Mouse (Mus musculus) embryo, embryonic 11.5 days (tissue): ENCODE data around the gene Tas2r143.

Experiments used
- DNase-seq: peaks from one replicate; pipeline ENCODE4 v3.0.0-alpha.2; 2012; ENCODE audit warnings: low read depth, low spot score

The Tas2r143 gene

DNA sequence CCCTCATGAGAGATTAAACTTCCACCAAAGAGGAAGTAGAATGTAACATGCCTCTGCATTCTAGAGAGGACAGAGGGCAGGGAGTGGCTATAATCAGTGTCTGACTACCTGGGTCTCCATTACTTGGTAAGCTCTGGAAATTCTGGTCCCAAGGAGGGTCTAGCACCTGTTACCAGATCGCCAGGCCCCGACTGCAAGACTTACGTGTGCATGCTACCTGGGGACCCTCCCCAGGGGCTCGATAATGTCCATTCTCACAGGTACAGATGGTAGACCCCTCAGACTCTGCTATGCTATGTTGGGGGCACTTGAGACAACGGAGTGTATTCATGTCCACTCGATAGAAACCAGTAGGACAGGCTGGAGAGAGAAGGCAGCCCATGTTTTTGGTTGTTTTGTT, 34.8 kb upstream of the Tas2r143 start:
- DNase-seq = no peak

DNA sequence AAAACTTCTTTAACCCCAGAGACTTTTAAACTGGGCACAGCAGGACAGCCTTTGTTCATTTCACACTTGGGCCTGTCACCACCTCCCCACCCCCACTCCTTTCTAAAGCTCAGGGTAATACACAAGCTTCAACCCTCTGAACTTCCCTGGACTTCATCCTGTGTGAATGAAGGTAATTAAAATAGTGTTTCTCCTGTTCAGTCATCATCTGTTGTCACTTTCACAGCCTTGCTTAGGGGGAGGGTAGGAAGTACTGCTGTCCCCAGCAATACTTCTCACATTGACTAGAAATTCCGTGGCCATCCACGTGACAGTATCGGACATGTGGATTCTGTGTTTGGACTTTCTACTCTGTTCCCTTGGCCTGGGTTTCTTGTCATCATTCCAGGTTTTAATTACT, 30.2 kb upstream of the Tas2r143 start:
- DNase-seq = no peak

DNA sequence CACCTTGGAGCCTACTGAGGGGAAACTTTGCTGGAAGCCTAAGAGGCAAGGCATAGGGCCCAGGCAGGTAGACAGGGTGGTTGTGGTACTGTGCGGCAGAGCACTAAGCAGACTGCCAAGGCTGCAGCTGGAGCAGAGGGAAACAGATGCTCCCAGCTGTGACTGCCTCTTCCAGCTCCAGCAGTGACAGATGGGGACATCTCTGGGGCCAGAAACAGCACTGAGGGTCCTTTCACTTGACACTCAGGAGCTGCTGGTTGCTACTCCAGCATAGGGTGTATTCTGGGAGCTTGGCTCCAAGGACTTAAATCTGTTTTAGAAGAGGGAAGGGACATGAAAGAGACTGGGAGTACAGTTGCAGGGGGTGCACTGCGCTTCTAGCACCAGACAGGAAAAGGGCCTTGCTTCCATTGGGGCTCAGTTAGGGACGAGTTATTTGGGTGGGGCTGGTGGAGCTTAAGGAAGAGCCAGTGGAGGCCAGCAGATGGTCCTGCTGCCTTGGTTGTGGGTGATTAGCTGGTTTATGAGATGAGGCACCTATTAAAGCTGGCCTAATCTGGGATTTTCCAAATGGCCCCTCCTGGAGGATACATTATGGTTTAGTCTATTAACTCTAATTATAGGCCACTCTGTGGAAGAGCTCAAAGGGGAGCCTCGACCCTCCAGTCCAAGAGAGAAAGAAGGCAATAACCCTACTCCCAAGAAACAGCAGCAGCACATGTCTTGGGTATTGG, 29.2 kb upstream of the Tas2r143 start:
- no peak for DNase-seq

DNA sequence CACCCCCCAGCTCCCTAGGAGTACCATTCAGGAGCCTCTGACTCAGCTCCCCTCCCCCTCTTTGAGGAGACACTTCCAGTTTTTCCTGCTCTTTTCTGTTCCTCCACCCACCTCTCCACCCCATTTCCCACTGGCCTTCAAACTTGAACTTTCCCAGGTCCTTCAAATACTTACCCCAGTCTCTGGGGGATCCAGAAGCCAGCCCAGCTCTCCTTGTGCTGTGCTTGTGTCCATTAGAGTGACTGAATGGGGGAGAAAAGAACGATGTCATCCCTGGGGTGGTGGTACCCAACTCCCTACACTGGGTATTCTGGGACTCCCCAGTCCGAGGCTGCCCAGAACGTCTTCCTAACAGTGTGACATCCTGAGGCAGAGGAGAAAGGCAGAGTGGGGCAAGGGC, 28.0 kb upstream of the Tas2r143 start:
- no peak for DNase-seq

DNA sequence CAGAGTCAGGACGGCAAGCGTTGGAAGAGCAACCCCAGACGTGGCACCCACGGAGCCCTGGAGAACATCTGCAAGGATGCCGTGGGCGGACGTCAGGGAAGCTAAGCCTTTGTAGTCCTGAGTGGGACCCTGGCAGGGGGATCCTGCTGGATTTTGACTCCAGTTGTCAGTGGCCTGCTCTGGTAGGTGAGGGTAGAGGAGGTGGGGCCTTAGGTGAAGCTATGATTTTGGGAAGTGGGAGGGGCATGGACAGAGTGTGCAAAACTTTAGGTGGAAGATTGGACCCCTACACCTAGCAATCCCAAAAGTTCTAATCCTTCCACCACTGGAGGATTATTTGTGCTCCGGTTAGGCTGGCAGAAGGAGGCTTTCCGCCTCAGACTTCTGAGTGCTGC, 27.6 kb upstream of the Tas2r143 start:
- DNase-seq = no peak

DNA sequence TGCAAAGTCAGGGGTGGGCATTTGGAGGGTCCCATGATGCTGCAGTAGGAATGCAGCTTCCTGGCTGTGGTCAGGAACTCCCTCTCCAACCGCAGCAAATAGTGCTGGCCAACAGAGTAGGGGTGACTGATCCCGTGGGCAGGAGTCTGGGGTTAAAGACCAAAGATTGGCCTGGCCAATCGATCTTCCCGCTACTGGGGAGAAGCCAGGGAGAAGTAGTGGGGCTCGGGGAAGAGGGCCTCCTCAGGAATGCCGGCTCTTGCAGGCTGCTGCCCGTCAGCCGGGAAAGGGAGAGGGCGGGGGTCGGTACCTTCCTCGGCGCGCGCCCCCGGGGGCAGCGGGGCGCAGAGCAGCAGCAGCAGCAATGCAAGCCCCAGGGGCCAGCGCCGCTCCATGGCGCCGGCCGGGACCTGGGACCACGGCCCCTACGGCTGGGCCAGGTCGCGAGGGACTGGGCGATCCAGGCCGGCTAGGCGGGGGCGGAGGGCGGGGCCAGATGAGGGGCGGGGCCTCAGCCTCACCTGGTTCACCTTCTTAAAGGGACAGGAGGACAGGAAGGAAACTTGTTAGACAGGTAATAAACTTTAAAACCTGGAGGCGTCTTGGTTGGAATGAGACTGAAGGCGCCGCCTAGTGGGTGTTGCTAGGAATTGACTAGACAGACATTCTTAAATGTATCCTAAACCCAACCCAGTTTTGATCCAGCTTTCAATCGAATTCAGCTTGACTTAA, 27.1 kb upstream of the Tas2r143 start, which contains the start of gene Epha1:
Gene Epha1 (minus strand): TSS at position 453 of the 732 bp plus-strand sequence.
- no peak for DNase-seq

DNA sequence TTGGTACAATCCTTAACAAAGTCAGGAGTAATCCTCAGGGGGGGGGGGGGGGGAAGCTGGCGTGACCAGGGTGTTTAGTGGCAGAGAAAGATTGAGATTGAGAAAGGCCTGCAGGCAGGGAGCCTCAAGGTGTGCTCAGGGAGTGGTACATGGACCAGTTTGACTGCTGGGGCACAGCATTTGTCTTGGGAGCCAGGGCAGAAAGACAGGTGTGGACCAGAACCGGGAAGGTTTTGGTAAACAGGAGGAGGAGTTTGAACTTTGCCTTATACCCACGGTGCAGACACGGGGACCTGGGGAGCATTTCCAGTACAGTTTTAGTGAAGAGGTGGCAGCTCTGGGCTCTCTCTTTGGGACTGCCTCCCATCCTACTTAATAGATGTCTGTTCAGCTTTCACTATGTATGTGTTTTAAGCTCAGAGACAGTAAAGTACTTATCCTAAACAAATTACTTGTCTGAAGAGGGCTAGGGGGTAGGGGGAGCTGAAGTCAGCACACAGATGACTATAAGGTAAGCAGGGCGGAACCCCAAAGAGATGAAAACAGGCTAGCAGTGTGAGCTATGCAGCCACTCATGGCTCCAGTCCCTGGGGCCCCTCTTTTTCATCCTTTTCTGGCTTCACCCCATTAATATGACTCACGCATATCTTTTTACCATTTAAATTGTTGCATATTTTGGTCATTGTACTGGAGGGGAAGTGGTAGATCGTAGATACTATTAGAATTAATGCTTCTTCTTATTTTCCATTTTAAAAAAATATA, 26.2 kb upstream of the Tas2r143 start:
- DNase-seq = no peak

DNA sequence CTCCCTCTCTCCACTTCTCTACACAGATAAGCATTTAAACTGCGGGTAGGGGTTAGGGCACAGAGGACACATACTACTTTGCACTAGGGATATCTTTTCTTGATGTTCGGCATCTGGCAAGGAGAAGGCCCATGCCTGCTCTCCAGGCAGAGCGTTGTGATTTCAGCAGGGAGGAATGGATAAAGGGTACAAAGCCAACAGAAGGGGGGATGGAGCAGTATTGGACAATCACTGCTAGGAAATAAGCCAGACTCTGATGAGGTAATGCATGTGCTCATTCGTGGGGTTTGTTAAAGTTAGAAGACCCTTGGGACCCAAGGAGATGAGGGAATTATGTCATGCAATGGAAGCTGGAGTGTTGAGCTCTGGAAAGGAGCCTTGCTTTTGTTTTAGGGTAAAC, 25.3 kb upstream of the Tas2r143 start:
- no peak for DNase-seq

DNA sequence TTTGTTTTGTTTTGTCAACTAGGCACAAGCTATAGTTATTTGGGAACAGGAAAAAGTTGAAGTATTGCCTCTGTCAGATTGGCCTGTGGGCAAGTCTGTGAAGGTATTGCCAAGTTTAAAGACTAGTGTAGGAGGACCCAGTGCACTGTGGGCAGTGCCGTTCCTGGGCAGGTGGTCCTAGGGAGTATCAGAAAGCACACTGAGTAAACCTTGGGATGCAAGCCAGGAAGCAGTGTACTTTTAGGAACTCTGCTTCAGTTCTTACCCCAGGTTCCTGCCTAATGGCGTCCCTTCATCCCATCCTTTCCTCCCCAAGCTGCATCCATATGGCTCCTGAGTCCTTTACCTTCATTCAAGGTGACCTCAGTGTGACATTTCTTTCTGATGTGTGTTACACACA, 24.9 kb upstream of the Tas2r143 start:
- no peak for DNase-seq

DNA sequence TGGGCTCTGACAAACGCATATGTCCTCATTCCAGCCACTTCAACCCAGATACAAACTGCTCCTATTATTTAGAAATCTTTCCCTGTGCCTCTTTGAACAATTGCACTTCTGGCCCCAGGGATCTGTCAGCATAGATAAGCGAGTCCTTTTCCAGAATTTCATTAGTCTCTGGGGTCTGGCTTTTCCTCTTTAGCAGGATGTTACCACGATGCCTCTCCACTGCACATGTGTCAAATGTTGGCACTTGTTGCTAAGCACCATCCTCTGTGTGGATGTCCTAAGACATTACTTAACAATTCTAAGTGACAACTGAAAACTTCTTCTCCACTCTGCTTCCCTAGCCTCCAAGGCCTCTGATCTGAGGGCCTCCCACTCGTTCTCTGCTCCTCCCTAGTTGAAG, 24.0 kb upstream of the Tas2r143 start:
- no peak for DNase-seq

DNA sequence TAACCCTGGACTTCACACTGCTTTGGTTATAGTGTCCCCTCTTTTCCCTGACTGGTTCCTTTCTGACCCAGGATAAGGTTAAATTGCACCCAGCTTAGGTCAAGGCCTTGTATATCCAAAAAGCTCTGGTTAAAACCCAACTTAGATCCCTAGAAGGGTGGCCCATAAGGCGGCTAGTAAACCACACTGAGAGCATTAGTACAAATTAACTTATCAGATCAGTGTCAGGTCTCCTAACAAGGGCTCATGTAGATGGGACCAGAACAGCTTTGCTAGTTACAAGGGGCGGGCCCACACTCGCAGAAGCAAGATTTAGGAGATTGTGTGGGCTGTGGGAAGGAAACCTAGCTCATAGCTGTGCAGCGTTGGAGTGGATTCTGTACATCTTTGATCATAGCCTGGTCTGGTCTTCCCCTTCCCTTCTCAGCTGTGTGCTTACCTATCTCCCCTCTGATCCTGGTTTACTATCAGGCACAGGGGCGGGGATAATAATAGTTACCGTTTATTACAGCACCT, 23.5 kb upstream of the Tas2r143 start:
- DNase-seq = no peak

DNA sequence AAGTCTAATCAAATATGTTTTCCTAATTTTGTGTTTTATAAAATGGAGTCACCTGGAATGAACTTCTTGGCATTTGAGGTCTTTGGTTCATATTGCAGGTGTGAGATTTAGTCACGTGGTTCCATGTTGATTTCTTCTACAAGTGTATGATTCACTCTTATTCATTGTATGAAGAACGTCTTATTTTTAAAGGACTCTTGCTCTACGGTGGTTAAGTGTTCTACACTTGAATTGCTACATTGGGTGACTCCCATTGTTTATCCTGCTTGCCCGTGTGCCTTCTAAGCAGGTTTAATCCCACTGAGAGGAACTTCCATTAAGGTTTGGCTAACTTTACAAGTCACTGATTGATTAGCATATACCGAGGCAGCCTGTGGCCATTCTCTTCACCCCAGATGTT, 22.8 kb upstream of the Tas2r143 start:
- DNase-seq = no peak

DNA sequence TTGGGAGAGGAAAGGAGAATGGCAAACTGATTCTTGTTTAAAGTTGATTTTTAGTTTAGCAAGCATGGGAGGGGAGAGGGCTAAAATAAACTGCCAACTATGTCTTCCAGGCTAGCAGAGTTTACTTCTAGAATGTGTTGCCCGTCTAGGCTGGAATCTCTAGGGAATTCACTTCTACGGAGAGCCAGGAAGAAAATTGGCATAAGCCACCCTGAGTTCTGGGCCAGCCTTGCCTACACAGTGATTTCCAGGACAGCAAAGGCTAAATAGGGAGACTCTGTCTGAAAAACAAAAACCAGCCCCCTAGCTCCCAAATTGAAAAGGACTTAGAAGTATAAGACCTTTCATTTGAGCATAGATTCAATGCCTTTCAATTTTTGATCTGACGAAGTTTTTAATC, 20.5 kb upstream of the Tas2r143 start:
- no peak for DNase-seq

DNA sequence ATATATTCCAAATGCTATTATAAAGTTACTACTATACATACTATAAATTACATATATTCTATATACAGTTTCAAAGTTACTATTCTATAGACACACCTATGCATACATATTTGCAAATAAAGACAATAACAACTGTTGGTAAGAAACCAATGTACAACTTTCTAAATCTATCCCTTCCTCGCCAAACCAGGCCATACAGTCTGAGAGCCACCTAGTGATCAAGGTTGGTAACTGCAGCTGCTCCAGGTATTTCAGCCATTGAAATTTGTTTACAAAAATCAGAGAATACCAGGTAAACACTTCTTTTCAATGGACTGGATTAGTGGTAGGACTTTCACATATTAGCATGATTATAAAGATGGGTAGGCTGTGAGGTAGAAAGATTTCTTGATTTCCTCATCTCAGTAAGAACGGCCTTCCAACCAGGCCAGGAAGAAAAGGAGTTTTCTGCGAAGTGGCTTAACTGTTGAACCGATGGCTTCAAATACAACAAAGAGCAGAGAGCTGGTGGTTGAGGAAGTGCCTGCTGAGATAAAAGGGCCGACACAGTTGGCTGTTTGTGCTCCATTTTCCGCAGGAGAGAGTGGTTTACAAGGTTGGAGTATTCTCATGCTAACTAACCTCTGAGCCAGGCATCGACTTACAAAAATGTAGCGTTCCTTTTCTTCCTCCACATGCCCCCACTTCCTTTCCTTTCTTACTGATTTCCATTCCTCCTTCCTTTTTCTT, 19.5 kb upstream of the Tas2r143 start:
- DNase-seq = no peak

DNA sequence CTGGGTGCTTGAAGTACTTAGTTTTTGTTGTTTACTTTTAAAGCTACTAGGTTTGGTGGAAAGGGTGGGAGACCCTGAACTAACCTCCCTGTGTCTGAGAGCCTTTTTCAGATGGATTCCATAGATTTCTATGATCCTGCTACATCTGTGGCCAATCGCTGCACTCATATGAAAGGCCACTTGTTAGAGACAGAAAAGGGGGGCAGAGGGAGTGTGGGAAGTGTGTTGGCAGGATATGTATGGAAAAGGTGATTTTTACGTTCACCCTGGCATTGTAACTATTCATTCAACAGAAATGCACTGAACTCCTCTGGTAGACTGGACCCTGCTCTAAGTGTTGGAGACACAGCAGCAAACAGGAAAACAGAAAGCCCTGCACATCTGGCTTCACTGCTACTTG, 18.8 kb upstream of the Tas2r143 start:
- DNase-seq = no peak

DNA sequence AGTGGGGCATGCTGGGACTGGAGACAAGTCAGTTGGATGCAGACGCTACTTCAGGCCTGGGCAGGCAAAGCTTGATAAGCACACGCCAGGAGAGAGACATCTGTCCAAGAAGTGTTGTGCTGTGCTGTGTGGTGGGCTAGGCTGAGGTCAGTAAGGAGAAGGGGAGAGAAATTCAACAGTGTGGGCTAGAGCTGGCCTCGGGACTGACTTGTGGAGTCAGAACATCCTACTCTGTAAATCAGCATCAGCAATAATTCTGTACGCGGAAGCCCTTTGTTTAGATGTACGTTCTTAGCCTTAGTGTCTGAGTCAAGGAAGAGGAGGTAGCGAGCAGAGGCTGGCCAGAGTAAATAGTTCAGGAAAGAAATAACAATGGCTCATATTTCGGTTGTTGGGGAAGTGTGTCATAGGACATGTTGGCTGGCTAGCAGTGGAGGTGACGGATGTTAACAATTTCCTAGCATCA, 18.1 kb upstream of the Tas2r143 start:
- DNase-seq = no peak

DNA sequence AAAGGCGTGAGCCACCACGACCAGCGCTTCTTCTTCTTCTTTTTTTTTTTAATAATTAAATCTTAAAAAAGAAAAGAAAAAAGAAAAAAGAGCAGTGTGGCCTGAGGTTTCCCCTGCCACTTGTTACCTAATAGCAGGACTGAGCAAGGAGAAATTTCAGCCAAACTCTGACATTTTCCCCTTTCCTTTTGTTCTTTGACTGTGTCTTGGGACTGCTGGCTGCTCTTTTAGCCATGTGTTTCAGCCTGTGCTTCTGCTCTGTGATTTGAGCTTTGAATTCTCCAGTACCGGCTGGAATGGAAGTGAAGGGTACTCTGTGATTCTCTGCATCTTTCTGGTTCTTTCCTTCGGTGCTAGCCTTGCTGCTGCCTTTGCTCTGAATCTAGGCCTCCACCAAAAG, 16.7 kb upstream of the Tas2r143 start:
- no peak for DNase-seq

DNA sequence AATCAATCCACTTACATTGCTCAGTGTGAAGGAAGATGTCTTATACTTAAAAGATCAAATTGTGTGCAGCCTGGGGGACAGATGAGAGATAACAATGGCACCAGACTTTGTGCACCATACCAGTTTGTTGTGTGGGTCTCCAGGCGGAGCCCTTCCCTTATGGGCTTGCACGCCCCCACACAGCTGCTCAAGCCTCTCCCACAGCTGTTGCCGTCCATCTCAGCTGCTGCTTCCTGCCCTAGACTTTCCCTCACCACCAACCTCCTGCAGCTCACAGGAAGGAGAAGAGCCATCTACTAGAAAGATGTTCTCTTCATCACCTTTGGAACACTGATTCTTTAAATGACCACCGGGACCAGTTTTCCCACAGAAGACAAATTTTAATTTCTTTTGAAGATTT, 14.4 kb upstream of the Tas2r143 start:
- no peak for DNase-seq

DNA sequence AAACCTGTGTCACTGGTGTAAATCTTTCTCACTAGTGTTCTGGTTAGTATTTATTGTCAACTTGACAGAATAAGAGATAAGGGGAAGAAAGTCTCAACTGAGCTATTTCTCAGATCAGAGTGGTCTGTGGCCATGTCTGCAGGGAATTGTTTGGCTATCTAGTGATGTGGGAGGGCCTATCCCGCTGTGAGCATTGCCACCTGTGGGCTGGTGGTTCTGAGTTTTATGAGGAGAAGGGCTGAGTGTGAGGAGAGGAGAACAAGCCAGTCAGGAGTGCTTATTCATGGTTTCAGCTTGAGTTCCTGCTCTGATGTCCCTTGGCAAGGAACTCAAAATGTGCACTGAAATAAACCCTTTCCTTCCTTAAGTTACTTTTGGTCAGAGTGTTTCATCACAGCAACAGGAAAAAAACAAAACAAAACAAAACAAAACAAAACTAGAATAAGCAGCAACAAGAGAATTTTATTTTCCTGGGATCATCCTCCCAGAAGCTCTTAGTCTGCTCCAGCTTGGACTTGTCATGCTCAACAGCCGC, 8.2 kb upstream of the Tas2r143 start:
- DNase-seq = no peak

DNA sequence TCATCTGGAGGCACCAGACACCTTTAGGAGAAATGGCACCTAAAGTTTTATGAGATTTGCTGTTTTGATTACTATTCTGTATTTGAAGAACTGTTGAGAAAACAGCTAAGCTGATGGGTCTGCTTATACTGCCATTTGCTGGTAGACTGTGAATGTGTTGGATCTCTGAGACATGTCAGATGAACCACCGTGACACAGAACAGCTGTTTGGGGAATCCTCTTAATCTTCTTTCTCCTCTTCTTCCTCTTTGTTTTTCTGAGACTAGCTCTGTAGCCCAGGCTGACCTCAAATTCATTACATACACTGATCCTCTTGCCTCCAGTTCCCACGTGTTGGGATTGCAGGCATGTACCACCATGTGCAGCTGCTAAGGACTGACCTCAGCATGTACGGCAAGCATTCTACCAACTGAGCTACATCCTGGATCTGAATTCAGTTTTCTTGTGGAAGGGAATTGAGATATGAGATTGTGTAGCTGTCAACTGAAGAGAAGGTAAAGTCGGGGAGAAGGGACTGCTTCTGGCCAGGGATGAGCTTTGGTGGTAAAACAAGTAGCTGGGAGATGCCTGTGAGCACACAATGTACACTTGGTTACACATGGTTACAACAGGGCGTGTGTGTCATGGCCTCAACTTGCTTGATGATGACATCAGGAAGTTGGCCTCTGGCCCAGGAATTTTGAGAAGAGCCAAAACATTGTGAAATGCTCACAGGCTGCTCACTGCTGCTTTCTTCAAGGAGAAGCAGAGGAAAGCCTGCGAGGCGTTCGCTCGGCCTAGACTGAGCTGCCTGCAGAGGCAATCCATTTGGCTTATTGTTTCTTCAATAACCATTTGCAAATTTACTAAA, 3.9 kb upstream of the Tas2r143 start:
- DNase-seq = no peak
